In genomic region chr12:108003928-108004327, GRCm38 (mm10) we compare ENCODE assay signal across 9 mouse cellular contexts. TPM values are rescaled to one million over a fixed set of nuclear protein-coding genes. Genes with fewer than 3 reads are reported as not detected.
DNase-seq lines count a peak whose midpoint lies in the region; ATAC-seq and TF ChIP-seq lines count a peak whose summit lies in the region.
"Had no signal": no experiment of that assay in that cellular context is flagged by ENCODE, and none has a peak within 500 bp of the region (broad histone marks: within the 10 kb centered on the region; RNA-seq: fewer than 3 reads in every experiment).

No protein-coding gene starts in this region.

- H3K27me3 ChIP-seq in heart, embryonic 11.5 days (ENCODE audit: control insufficient read depth, insufficient read depth, low read length) = peaks cover 51% of the 10 kb centered on the region
- H3K27me3 ChIP-seq in kidney, embryonic 16.5 days (ENCODE audit: insufficient read depth, low read length) = peaks cover 39% of the 10 kb centered on the region
- H3K27me3 ChIP-seq in limb, embryonic 15.5 days = peaks cover 52% of the 10 kb centered on the region
- peaks cover 63% of the 10 kb centered on the region for H3K27me3 ChIP-seq in myocyte (ENCODE audit: control insufficient read depth, insufficient read depth, insufficient read length)

- H3K9ac ChIP-seq in heart, embryonic 11.5 days (ENCODE audit: low read depth, low read length) = peak overlapping the region; percentile 78
- peak overlapping the region; percentile 86 for H3K9ac ChIP-seq in kidney, embryonic 16.5 days (replicated peaks; ENCODE audit: low read length)
- H3K9ac ChIP-seq in limb, embryonic 15.5 days = peak overlapping the region; percentile 85

- H3K36me3 ChIP-seq in heart, embryonic 11.5 days (ENCODE audit: control insufficient read depth, insufficient read depth, low read length) = no peaks in the 10 kb centered on the region
- no peaks in the 10 kb centered on the region for H3K36me3 ChIP-seq in kidney, embryonic 16.5 days (ENCODE audit: insufficient read depth, low read length)
- H3K36me3 ChIP-seq in limb, embryonic 15.5 days = no peaks in the 10 kb centered on the region
- no peaks in the 10 kb centered on the region for H3K36me3 ChIP-seq in myocyte (ENCODE audit: control insufficient read depth, insufficient read depth)

- DNase-seq in cerebellum, postnatal 10 days = peak; percentile 83 to 85
- DNase-seq in cerebellum, adult 11 months = no peak
- DNase-seq in embryo, embryonic 10 days (ENCODE audit: low spot score) = peak; percentile 95
- peak; percentile 72 for DNase-seq in testis, postnatal 10 days (ENCODE audit: low spot score)

- peak overlapping the region; percentile 80 for H3K4me3 ChIP-seq in heart, embryonic 11.5 days (ENCODE audit: low read depth, low read length)
- peak overlapping the region; percentile 76 for H3K4me3 ChIP-seq in kidney, embryonic 16.5 days (ENCODE audit: low read length)
- peak overlapping the region; percentile 85 for H3K4me3 ChIP-seq in limb, embryonic 15.5 days
- H3K4me3 ChIP-seq in myocyte = no peak overlapping the region

- H3K9me3 ChIP-seq in heart, embryonic 11.5 days (replicated peaks; ENCODE audit: control insufficient read depth, low read length) = no peaks in the 10 kb centered on the region
- H3K9me3 ChIP-seq in kidney, embryonic 16.5 days (ENCODE audit: low read length) = no peaks in the 10 kb centered on the region
- no peaks in the 10 kb centered on the region for H3K9me3 ChIP-seq in limb, embryonic 15.5 days

- no peaks in the 10 kb centered on the region for H3K79me2 ChIP-seq in myocyte (ENCODE audit: control insufficient read depth, insufficient read depth)

- H3ac ChIP-seq in myocyte (ENCODE audit: control insufficient read depth, insufficient read length) = no peak overlapping the region

- peak; percentile 43 for ATAC-seq in heart, embryonic 11.5 days (replicated peaks; ENCODE audit: insufficient number of reproducible peaks, low FRiP score, low TSS enrichment)
- peak; percentile 67 for ATAC-seq in kidney, embryonic 16.5 days (ENCODE audit: low FRiP score, low TSS enrichment)
- peak; percentile 59; the same call in 1 of the 2 replicates for ATAC-seq in limb, embryonic 15.5 days (ENCODE audit: insufficient number of reproducible peaks, low FRiP score, low TSS enrichment, low read depth)

- peaks cover 8% of the 10 kb centered on the region for H3K4me1 ChIP-seq in heart, embryonic 11.5 days (ENCODE audit: control insufficient read depth, insufficient read depth, low read length)
- peaks cover 14% of the 10 kb centered on the region for H3K4me1 ChIP-seq in kidney, embryonic 16.5 days (ENCODE audit: insufficient read depth, low read length)
- peaks cover 29% of the 10 kb centered on the region for H3K4me1 ChIP-seq in limb, embryonic 15.5 days

- 0 out of 2 replicates have a peak overlapping the region, but pooled peaks have one; percentile 50 for H3K27ac ChIP-seq in heart, embryonic 11.5 days (ENCODE audit: low read depth, low read length)
- H3K27ac ChIP-seq in kidney, embryonic 16.5 days (ENCODE audit: low read length) = peak overlapping the region; percentile 88
- H3K27ac ChIP-seq in limb, embryonic 15.5 days = peak overlapping the region; percentile 95

- H3K4me2 ChIP-seq in heart, embryonic 11.5 days = peak overlapping the region; percentile 98
- peak overlapping the region; percentile 97 for H3K4me2 ChIP-seq in kidney, embryonic 16.5 days (replicated peaks; ENCODE audit: low read depth, low read length)
- peak overlapping the region; percentile 97 for H3K4me2 ChIP-seq in limb, embryonic 15.5 days
- peak overlapping the region; percentile 38 for H3K4me2 ChIP-seq in myocyte (ENCODE audit: low read depth)

- under 1% methylated on average over 35 of the region's 35 CpGs for WGBS in heart, embryonic 11.5 days (ENCODE audit: insufficient replicate concordance)
- under 1% methylated on average over 35 of the region's 35 CpGs for WGBS in kidney, embryonic 16.5 days
- WGBS in limb, embryonic 15.5 days = under 1% methylated on average over 35 of the region's 35 CpGs

- TF ChIP-seq POLR2A in myocyte (IDR thresholded peaks at IDR 0.05; ENCODE audit: insufficient read length, low read depth) = no peak

TF ChIP-seq in myocyte, 11 proteins besides CTCF, POLR2A, EP300 and RAD21:
- TF ChIP-seq SRF (IDR thresholded peaks at IDR 0.05; ENCODE audit: control insufficient read depth, insufficient read length, low read depth) = no peak
- no peak for TF ChIP-seq MYOD1 (IDR thresholded peaks at IDR 0.05; ENCODE audit: control insufficient read depth in 1 of 3, insufficient read length in 2 of 3, low read depth in 2 of 3)
- TF ChIP-seq TCF12 (IDR thresholded peaks at IDR 0.05; ENCODE audit: insufficient read depth, poor library complexity, severe bottlenecking) = no peak
- TF ChIP-seq TCF3 (IDR thresholded peaks at IDR 0.05; ENCODE audit: insufficient read length, low read depth) = no peak
- TF ChIP-seq USF1 (IDR thresholded peaks at IDR 0.05; ENCODE audit: low read depth) = no peak
- no peak for TF ChIP-seq E2F4 (IDR thresholded peaks at IDR 0.05; ENCODE audit: insufficient read depth)
- TF ChIP-seq MYOG (IDR thresholded peaks at IDR 0.05; ENCODE audit: control insufficient read depth in 1 of 3, insufficient read depth in 1 of 3, insufficient read length in 2 of 3, low read depth in 2 of 3) = no peak
- TF ChIP-seq MAX (IDR thresholded peaks at IDR 0.05; ENCODE audit: low read depth) = no peak
- TF ChIP-seq REST (IDR thresholded peaks at IDR 0.05; ENCODE audit: insufficient read depth, insufficient read length) = no peak
- TF ChIP-seq POLR2AphosphoS2 (IDR thresholded peaks at IDR 0.05; ENCODE audit: insufficient read length, low read depth) = no peak
- TF ChIP-seq CEBPB (IDR thresholded peaks at IDR 0.05; ENCODE audit: insufficient read depth, poor library complexity, severe bottlenecking) = no peak
TF ChIP-seq in myocyte: peak in this region for 0.

RNA-seq across cellular contexts. Expression of gene Bcl11b, which starts 0.5 kb away (rescaled TPM):
- 1.7 and 3.5 TPM in 2 replicates for polyA plus RNA-seq in heart, embryonic 11.5 days (2014; fragmentation: Nextera tagmentation; extraction: Ambion mirVana)
- 2.6 TPM in 2 replicates for polyA plus RNA-seq in kidney, embryonic 16.5 days (2015; fragmentation: Nextera tagmentation; extraction: Ambion mirVana)
- 14.3 and 19.9 TPM in 2 replicates for polyA plus RNA-seq in limb, embryonic 15.5 days (2015; fragmentation: Nextera tagmentation; extraction: Ambion mirVana)
- polyA plus RNA-seq in myocyte (2012; fragmentation: generic; extraction: Trizol) = not detected
- polyA plus RNA-seq: C2C12 had no signal

Comparison
In these comparisons a context has a peak if more than half of its experiments do, and no peak if none do; other contexts are left out.
1. H3K4me2 ChIP-seq: peak in every context shown above with its lines; median percentile 98 in heart, embryonic 11.5 days; 97 in kidney, embryonic 16.5 days; 97 in limb, embryonic 15.5 days; 38 in myocyte.